Mouse (Mus musculus): ENCODE results near the gene Zbtb24. TPM values are rescaled to one million over a fixed set of nuclear protein-coding genes. Genes with fewer than 3 reads are reported as not detected.
"Not testable (repeated sequence)": the region's sequence is repeated elsewhere in the genome, so short reads cannot be mapped to it uniquely, and the experiment has no call there.

Gene Zbtb24
- polyA plus RNA-seq (2015; fragmentation: Nextera tagmentation; extraction: Ambion mirVana), result 22.5 and 23.5 TPM in 2 replicates

GRCm38 (mm10) chr10:41450137-41450670 lies at the start of gene Zbtb24:
Zbtb24 (plus strand) TSS chr10:41450383.
- under 1% methylated on average over 49 of the region's 49 CpGs for WGBS
- Histone ChIP-seq H3K9ac (peak within 1 kb of the TSS; percentile 88), H3K27ac (peak within 1 kb of the TSS; percentile 85)

GRCm38 (mm10) chr10:41401097-41401496 lies 49.1 kb upstream of the Zbtb24 start:
- H3K9ac ChIP-seq, result no peak overlapping the region
- no peak overlapping the region for H3K27ac ChIP-seq
- H3K4me3 ChIP-seq, result no peak overlapping the region
- no peak for ATAC-seq (ENCODE audit: insufficient number of reproducible peaks, insufficient read depth, low FRiP score, low TSS enrichment, low read depth)
- H3K4me1 ChIP-seq, result no peaks in the 10 kb centered on the region
- H3K9me3 ChIP-seq, result no peaks in the 10 kb centered on the region
- no peaks in the 10 kb centered on the region for H3K27me3 ChIP-seq
- H3K36me3 ChIP-seq, result no peaks in the 10 kb centered on the region
- 88% methylated on average over 3 of the region's 3 CpGs for WGBS
- H3K4me2 ChIP-seq, result no peak overlapping the region

More at GRCm38 (mm10) chr10:41450137-41450670, at the start of gene Zbtb24:
- ATAC-seq (ENCODE audit: insufficient number of reproducible peaks, insufficient read depth, low FRiP score, low TSS enrichment, low read depth), result peak; percentile 93
- Histone ChIP-seq H3K4me2 (peak within 1 kb of the TSS; percentile 72), H3K27me3 (no peaks in the 10 kb centered on the region), H3K4me1 (peaks cover 23% of the 10 kb centered on the region), H3K9me3 (no peaks in the 10 kb centered on the region), H3K36me3 (peaks cover 34% of the 10 kb centered on the region), H3K4me3 (peak within 1 kb of the TSS; percentile 96)

GRCm38 (mm10) chr10:41403364-41403763 lies 46.8 kb upstream of the Zbtb24 start:
- Histone ChIP-seq H3K9ac (no peak overlapping the region), H3K36me3 (no peaks in the 10 kb centered on the region), H3K27me3 (no peaks in the 10 kb centered on the region), H3K4me1 (no peaks in the 10 kb centered on the region), H3K4me2 (no peak overlapping the region), H3K9me3 (no peaks in the 10 kb centered on the region), H3K4me3 (no peak overlapping the region), H3K27ac (no peak overlapping the region)
- ATAC-seq (ENCODE audit: insufficient number of reproducible peaks, insufficient read depth, low FRiP score, low TSS enrichment, low read depth), result no peak
- WGBS, result 75% methylated on average over 2 of the region's 2 CpGs

DNA sequence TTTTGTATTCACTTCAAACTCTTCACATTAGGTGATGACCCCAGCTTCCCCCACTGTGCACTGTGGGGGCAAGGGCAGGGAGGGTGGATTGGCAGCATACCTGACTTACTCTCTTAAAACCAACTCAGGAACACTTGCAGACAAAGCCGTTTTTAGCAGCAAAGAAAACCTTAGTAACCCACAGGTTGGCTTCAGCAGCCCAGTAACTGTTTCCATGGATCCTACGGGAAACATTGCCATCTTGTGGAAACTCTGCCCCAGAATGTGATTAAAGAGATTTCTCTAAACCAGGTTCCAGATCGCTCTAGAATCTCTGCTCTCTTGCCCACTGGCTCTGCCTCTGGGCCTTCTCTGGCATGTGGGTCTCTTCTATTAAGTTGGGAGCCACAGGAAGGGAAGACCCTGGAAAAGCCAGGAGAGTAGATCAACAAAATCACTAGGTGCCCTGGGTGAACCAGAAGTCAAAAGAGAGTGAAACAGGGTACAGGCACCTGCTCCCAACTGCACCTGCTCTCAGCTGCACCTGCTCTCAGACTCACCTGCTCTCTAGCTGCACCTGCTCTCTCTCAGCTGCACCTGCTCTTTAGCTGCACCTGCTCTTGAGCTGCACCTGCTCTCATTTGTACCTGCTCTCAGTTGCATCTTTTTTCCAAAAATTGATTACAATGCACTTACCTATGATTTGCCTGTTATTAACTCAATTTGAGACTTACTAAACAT lies 46.1 kb upstream of the Zbtb24 start:
- Histone ChIP-seq H3K27me3 (no peaks in the 10 kb centered on the region), H3K27ac (no peak overlapping the region), H3K9ac (no peak overlapping the region), H3K36me3 (no peaks in the 10 kb centered on the region), H3K4me1 (no peaks in the 10 kb centered on the region), H3K4me2 (no peak overlapping the region), H3K9me3 (no peaks in the 10 kb centered on the region), H3K4me3 (no peak overlapping the region)
- 46% methylated on average over 3 of the region's 3 CpGs for WGBS
- ATAC-seq (ENCODE audit: insufficient number of reproducible peaks, insufficient read depth, low FRiP score, low TSS enrichment, low read depth), result no peak

- not testable (repeated sequence) for H3K36me3 ChIP-seq
- 89% methylated on average over 4 of the region's 4 CpGs for WGBS
These were observed 40.0 kb upstream of the Zbtb24 start for GRCm38 (mm10) chr10:41410176-41410575.

DNA sequence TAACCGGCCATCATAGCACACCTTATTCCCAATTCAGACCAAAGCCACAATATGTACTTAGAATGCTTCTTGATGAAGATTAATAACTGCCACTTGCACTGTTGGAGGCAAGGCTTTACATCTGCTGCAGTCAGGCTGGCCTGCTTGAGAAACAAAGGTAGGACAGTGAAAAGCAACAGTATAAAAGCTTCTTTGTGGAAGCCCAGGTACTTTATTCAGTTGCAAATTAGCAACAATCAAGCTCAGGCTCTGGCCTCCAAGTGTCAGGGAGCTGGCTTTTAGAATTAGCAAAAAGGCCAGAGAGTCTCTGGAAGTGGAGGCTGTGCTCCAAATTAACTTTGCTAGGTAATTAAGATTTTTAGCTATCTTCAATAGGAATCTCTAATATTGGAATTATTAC lies 39.4 kb upstream of the Zbtb24 start:
- not testable (repeated sequence) for H3K9ac ChIP-seq; H3K4me2 ChIP-seq; H3K4me1 ChIP-seq; ATAC-seq (ENCODE audit: insufficient number of reproducible peaks, insufficient read depth, low FRiP score, low TSS enrichment, low read depth); H3K27me3 ChIP-seq; H3K4me3 ChIP-seq; H3K36me3 ChIP-seq; H3K27ac ChIP-seq
- WGBS, result 95% methylated on average over 1 of the region's 1 CpGs
- peaks cover 15% of the 10 kb centered on the region for H3K9me3 ChIP-seq

More at GRCm38 (mm10) chr10:41410176-41410575, 40.0 kb upstream of the Zbtb24 start:
- ATAC-seq (ENCODE audit: insufficient number of reproducible peaks, insufficient read depth, low FRiP score, low TSS enrichment, low read depth); H3K27me3 ChIP-seq; H3K27ac ChIP-seq; H3K4me1 ChIP-seq; H3K9ac ChIP-seq; H3K4me2 ChIP-seq; H3K4me3 ChIP-seq; H3K9me3 ChIP-seq: not testable (repeated sequence)

- not testable (repeated sequence) for H3K4me3 ChIP-seq; H3K27ac ChIP-seq; ATAC-seq (ENCODE audit: insufficient number of reproducible peaks, insufficient read depth, low FRiP score, low TSS enrichment, low read depth); H3K4me1 ChIP-seq; H3K27me3 ChIP-seq; H3K4me2 ChIP-seq; H3K36me3 ChIP-seq; H3K9ac ChIP-seq
- WGBS, result 87% methylated on average over 1 of the region's 1 CpGs
- H3K9me3 ChIP-seq, result peaks cover 24% of the 10 kb centered on the region
These were observed 36.7 kb upstream of the Zbtb24 start for GRCm38 (mm10) chr10:41413471-41413870.

- not testable (repeated sequence) for H3K4me3 ChIP-seq; H3K27ac ChIP-seq; H3K9ac ChIP-seq; H3K36me3 ChIP-seq; H3K4me1 ChIP-seq; H3K4me2 ChIP-seq; ATAC-seq (ENCODE audit: insufficient number of reproducible peaks, insufficient read depth, low FRiP score, low TSS enrichment, low read depth); H3K27me3 ChIP-seq
- WGBS, result 90% methylated on average over 2 of the region's 2 CpGs
- H3K9me3 ChIP-seq, result peaks cover 24% of the 10 kb centered on the region
These were observed 34.8 kb upstream of the Zbtb24 start for GRCm38 (mm10) chr10:41415368-41415767.

- no peak overlapping the region for H3K4me3 ChIP-seq
- 78% methylated on average over 9 of the region's 9 CpGs for WGBS
- ATAC-seq (ENCODE audit: insufficient number of reproducible peaks, insufficient read depth, low FRiP score, low TSS enrichment, low read depth), result no peak
- no peaks in the 10 kb centered on the region for H3K4me1 ChIP-seq
- peaks cover 10% of the 10 kb centered on the region for H3K9me3 ChIP-seq
- no peak overlapping the region for H3K9ac ChIP-seq
- H3K27me3 ChIP-seq, result no peaks in the 10 kb centered on the region
- H3K36me3 ChIP-seq, result no peaks in the 10 kb centered on the region
- no peak overlapping the region for H3K27ac ChIP-seq
- H3K4me2 ChIP-seq, result no peak overlapping the region
These were observed 29.5 kb upstream of the Zbtb24 start for GRCm38 (mm10) chr10:41420496-41421200.

DNA sequence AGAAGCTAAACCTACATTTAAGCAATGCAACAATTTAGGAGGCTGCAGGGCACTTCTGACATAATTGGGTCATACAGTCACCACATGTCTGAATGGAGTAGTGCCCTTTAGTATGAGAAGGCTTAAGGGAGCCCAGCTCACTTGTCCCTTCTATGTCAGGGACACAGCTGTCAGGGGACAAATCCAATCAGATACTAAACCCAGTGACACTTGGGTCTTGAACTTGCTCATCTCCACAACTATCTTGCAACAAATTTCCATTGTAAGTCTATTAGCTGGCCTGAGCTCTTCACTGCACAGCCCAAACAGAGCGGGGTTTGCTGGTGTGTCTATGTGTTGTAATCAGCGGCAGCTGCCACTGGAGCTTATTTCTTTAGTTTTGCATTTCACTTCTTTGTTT lies 26.5 kb upstream of the Zbtb24 start:
- no peak overlapping the region for H3K9ac ChIP-seq
- no peaks in the 10 kb centered on the region for H3K9me3 ChIP-seq
- no peak overlapping the region for H3K4me2 ChIP-seq
- H3K4me3 ChIP-seq, result no peak overlapping the region
- H3K36me3 ChIP-seq, result no peaks in the 10 kb centered on the region
- no peaks in the 10 kb centered on the region for H3K27me3 ChIP-seq
- 82% methylated on average over 2 of the region's 2 CpGs for WGBS
- no peaks in the 10 kb centered on the region for H3K4me1 ChIP-seq
- H3K27ac ChIP-seq, result no peak overlapping the region
- ATAC-seq (ENCODE audit: insufficient number of reproducible peaks, insufficient read depth, low FRiP score, low TSS enrichment, low read depth), result no peak

DNA sequence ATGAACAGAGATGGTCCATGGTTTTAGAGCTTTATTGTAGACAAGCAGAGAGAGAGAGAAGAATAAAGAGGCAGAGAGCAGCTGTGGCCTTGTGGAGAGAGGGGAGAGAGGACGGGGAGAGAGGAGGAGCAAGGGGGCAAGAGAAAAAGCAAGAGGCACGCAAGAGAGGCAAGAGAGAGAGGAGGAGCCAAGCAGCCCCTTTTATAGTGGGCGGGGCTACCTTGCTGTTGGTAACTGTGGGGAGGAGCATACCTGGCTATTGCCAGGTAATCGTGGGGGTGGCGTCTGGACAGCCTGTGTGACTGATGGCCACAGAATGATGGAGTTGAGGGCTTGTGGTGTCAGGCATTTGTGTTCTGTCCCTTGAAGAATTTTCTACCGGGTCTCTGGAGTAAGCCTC lies 23.8 kb upstream of the Zbtb24 start:
- 58% methylated on average over 6 of the region's 6 CpGs for WGBS
- H3K36me3 ChIP-seq, result no peaks in the 10 kb centered on the region
- H3K9ac ChIP-seq, result no peak overlapping the region
- H3K9me3 ChIP-seq, result no peaks in the 10 kb centered on the region
- H3K4me3 ChIP-seq, result no peak overlapping the region
- no peak overlapping the region for H3K27ac ChIP-seq
- no peaks in the 10 kb centered on the region for H3K4me1 ChIP-seq
- H3K27me3 ChIP-seq, result no peaks in the 10 kb centered on the region
- H3K4me2 ChIP-seq, result no peak overlapping the region
- no peak for ATAC-seq (ENCODE audit: insufficient number of reproducible peaks, insufficient read depth, low FRiP score, low TSS enrichment, low read depth)

GRCm38 (mm10) chr10:41434624-41435023 lies 15.6 kb upstream of the Zbtb24 start:
- WGBS, result 26% methylated on average over 4 of the region's 4 CpGs
- no peak overlapping the region for H3K4me2 ChIP-seq

More at GRCm38 (mm10) chr10:41434624-41435023, 15.6 kb upstream of the Zbtb24 start:
- Histone ChIP-seq H3K9ac (no peak overlapping the region), H3K27ac (no peak overlapping the region), H3K4me1 (no peaks in the 10 kb centered on the region), H3K36me3 (no peaks in the 10 kb centered on the region), H3K4me3 (no peak overlapping the region), H3K27me3 (peaks cover 7% of the 10 kb centered on the region), H3K9me3 (no peaks in the 10 kb centered on the region)
- ATAC-seq (ENCODE audit: insufficient number of reproducible peaks, insufficient read depth, low FRiP score, low TSS enrichment, low read depth), result no peak
